Mouse (Mus musculus): ENCODE data around the gene Myh14. TPM values are rescaled to one million over a fixed set of nuclear protein-coding genes. Genes with fewer than 3 reads are reported as not detected.

The Myh14 gene
- polyA plus RNA-seq, 1 experiment from 2014 or later: 20.5 TPM

- no peaks in the 10 kb centered on the region for H3K9me3 ChIP-seq (replicated peaks; ENCODE audit: control insufficient read depth, low read length)
- 0 out of 2 replicates have a peak, but pooled peaks cover 5% of the 10 kb centered on the region for H3K4me1 ChIP-seq (ENCODE audit: control insufficient read depth, insufficient read depth, low read length)
- no peak overlapping the region for H3K4me3 ChIP-seq (replicated peaks; ENCODE audit: low read length)
- H3K27ac ChIP-seq (ENCODE audit: low read length): peak overlapping the region; percentile 87
- WGBS: 63% methylated on average over 5 of the region's 5 CpGs
- H3K27me3 ChIP-seq (ENCODE audit: control insufficient read depth, insufficient read depth, low read length): no peaks in the 10 kb centered on the region
- H3K36me3 ChIP-seq (ENCODE audit: control insufficient read depth, insufficient read depth, low read length): no peaks in the 10 kb centered on the region
- no peak overlapping the region for H3K9ac ChIP-seq (ENCODE audit: low read length)
- no peak for ATAC-seq (ENCODE audit: insufficient read depth, low FRiP score)
- H3K4me2 ChIP-seq (ENCODE audit: low read depth, low read length): no peak overlapping the region
Measured at GRCm38 (mm10) chr7:44663546-44663945, 7.1 kb downstream of the Myh14 start.

DNA sequence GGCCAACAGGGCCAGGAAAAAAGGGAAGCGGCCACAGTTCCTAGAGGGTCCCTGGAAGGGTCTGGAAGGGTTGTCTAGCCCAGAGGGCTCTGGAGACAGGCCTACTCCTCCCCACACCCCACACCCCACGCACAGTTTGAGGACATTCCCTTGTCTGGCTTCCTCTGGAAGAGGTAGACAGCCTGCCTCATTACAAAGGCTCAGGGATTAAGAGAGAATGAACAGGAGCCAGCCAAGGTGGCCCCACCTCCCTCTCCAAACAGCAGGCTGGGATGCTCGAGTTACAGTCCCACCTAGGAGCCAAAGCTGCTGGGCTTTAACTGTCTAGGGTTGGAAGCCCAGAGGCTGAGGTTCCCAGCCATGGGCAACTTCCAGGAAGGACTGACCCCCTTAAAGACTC lies 8.1 kb downstream of the Myh14 start:
- Histone ChIP-seq H3K4me1 (ENCODE audit: control insufficient read depth, insufficient read depth, low read length) (0 out of 2 replicates have a peak, but pooled peaks cover 5% of the 10 kb centered on the region), H3K9ac (ENCODE audit: low read length) (0 out of 2 replicates have a peak overlapping the region, but pooled peaks have one; percentile 8), H3K4me3 (replicated peaks; ENCODE audit: low read length) (no peak overlapping the region), H3K36me3 (ENCODE audit: control insufficient read depth, insufficient read depth, low read length) (no peaks in the 10 kb centered on the region), H3K4me2 (ENCODE audit: low read depth, low read length) (peak overlapping the region; percentile 35; the same call in 1 of the 2 replicates), H3K27me3 (ENCODE audit: control insufficient read depth, insufficient read depth, low read length) (no peaks in the 10 kb centered on the region), H3K27ac (ENCODE audit: low read length) (peak overlapping the region; percentile 87), H3K9me3 (replicated peaks; ENCODE audit: control insufficient read depth, low read length) (no peaks in the 10 kb centered on the region)
- 7% methylated on average over 3 of the region's 3 CpGs for WGBS
- ATAC-seq (ENCODE audit: insufficient read depth, low FRiP score): peak; percentile 23; the same call in 1 of the 2 replicates

- H3K4me1 ChIP-seq (ENCODE audit: control insufficient read depth, insufficient read depth, low read length): 0 out of 2 replicates have a peak, but pooled peaks cover 5% of the 10 kb centered on the region
- peak; percentile 90 for ATAC-seq (ENCODE audit: insufficient read depth, low FRiP score)
- no peaks in the 10 kb centered on the region for H3K27me3 ChIP-seq (ENCODE audit: control insufficient read depth, insufficient read depth, low read length)
- H3K9me3 ChIP-seq (replicated peaks; ENCODE audit: control insufficient read depth, low read length): no peaks in the 10 kb centered on the region
- peak overlapping the region; percentile 87 for H3K27ac ChIP-seq (ENCODE audit: low read length)
- H3K4me3 ChIP-seq (replicated peaks; ENCODE audit: low read length): no peak overlapping the region
- no peaks in the 10 kb centered on the region for H3K36me3 ChIP-seq (ENCODE audit: control insufficient read depth, insufficient read depth, low read length)
- H3K4me2 ChIP-seq (ENCODE audit: low read depth, low read length): peak overlapping the region; percentile 35
- 10% methylated on average over 8 of the region's 8 CpGs for WGBS
- H3K9ac ChIP-seq (ENCODE audit: low read length): 0 out of 2 replicates have a peak overlapping the region, but pooled peaks have one; percentile 8
Measured at GRCm38 (mm10) chr7:44662168-44662567, 8.5 kb downstream of the Myh14 start.

- no peak overlapping the region for H3K9ac ChIP-seq (ENCODE audit: low read length)
- WGBS: 73% methylated on average over 5 of the region's 5 CpGs
- H3K9me3 ChIP-seq (replicated peaks; ENCODE audit: control insufficient read depth, low read length): no peaks in the 10 kb centered on the region
- H3K27me3 ChIP-seq (ENCODE audit: control insufficient read depth, insufficient read depth, low read length): no peaks in the 10 kb centered on the region
- no peak overlapping the region; the same call in 1 of the 2 replicates for H3K27ac ChIP-seq (ENCODE audit: low read length)
- ATAC-seq (ENCODE audit: insufficient read depth, low FRiP score): no peak
- no peak overlapping the region for H3K4me3 ChIP-seq (replicated peaks; ENCODE audit: low read length)
- no peaks in the 10 kb centered on the region for H3K36me3 ChIP-seq (ENCODE audit: control insufficient read depth, insufficient read depth, low read length)
- H3K4me1 ChIP-seq (ENCODE audit: control insufficient read depth, insufficient read depth, low read length): 0 out of 2 replicates have a peak, but pooled peaks cover 5% of the 10 kb centered on the region
- no peak overlapping the region for H3K4me2 ChIP-seq (ENCODE audit: low read depth, low read length)
Measured at GRCm38 (mm10) chr7:44661219-44661618, 9.4 kb downstream of the Myh14 start.

- Histone ChIP-seq H3K36me3 (ENCODE audit: control insufficient read depth, insufficient read depth, low read length) (no peaks in the 10 kb centered on the region), H3K27ac (ENCODE audit: low read length) (0 out of 2 replicates have a peak overlapping the region, but pooled peaks have one; percentile 19), H3K4me2 (ENCODE audit: low read depth, low read length) (no peak overlapping the region), H3K4me3 (replicated peaks; ENCODE audit: low read length) (no peak overlapping the region), H3K9ac (ENCODE audit: low read length) (no peak overlapping the region), H3K27me3 (ENCODE audit: control insufficient read depth, insufficient read depth, low read length) (no peaks in the 10 kb centered on the region), H3K4me1 (ENCODE audit: control insufficient read depth, insufficient read depth, low read length) (no peaks in the 10 kb centered on the region), H3K9me3 (replicated peaks; ENCODE audit: control insufficient read depth, low read length) (no peaks in the 10 kb centered on the region)
- no peak for ATAC-seq (ENCODE audit: insufficient read depth, low FRiP score)
- 16% methylated on average over 8 of the region's 8 CpGs for WGBS
Measured at GRCm38 (mm10) chr7:44655504-44655903, 15.1 kb downstream of the Myh14 start.

- Histone ChIP-seq H3K27ac (ENCODE audit: low read length) (no peak overlapping the region), H3K4me1 (ENCODE audit: control insufficient read depth, insufficient read depth, low read length) (no peaks in the 10 kb centered on the region), H3K4me2 (ENCODE audit: low read depth, low read length) (no peak overlapping the region), H3K36me3 (ENCODE audit: control insufficient read depth, insufficient read depth, low read length) (no peaks in the 10 kb centered on the region), H3K9me3 (replicated peaks; ENCODE audit: control insufficient read depth, low read length) (no peaks in the 10 kb centered on the region), H3K9ac (ENCODE audit: low read length) (no peak overlapping the region), H3K4me3 (replicated peaks; ENCODE audit: low read length) (no peak overlapping the region), H3K27me3 (ENCODE audit: control insufficient read depth, insufficient read depth, low read length) (no peaks in the 10 kb centered on the region)
- ATAC-seq (ENCODE audit: insufficient read depth, low FRiP score): no peak
- 53% methylated on average over 8 of the region's 8 CpGs for WGBS
Measured at GRCm38 (mm10) chr7:44653773-44654172, 16.9 kb downstream of the Myh14 start.

DNA sequence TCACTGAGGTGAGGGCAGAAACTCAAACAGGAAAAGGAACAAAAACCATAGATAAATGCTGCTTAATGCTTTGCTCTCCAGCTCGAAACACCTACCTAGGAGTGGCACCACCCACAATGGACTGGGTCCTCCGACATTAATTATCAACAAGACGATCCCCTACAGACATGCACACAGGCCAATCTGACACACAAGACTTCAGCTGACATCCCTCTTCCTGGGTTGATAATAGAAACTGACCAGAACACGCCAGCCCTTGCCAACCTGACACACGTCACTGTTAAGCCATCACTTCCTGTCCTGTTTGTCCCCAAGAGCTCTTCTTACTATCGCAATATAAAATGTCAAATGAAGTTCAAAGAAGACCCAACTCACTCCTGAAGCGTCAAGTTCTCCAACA lies 19.2 kb downstream of the Myh14 start:
- 70% methylated on average over 7 of the region's 7 CpGs for WGBS
- no peaks in the 10 kb centered on the region for H3K27me3 ChIP-seq (ENCODE audit: control insufficient read depth, insufficient read depth, low read length)
- no peak for ATAC-seq (ENCODE audit: insufficient read depth, low FRiP score)

DNA sequence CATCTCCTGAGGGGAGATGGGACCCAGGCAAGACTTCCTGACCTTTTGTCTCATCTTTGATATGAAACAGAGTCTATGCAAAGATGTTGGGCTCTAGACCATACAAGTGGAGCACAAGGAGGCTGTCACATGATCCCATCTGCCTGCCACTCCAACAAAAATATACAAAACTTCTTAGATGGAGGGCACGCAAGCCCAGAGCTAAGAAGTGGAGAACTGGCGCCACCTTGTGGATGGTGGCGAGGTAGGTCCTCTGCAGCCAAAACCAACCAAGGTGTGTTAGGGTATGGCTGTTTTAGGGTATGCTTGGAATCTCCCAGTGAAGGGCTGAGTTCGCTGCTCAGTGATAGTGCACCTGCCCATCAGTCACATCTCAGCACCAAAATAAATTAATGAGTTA lies 20.7 kb downstream of the Myh14 start:
- H3K9ac ChIP-seq (ENCODE audit: low read length): no peak overlapping the region
- WGBS: 6% methylated on average over 4 of the region's 4 CpGs
- no peaks in the 10 kb centered on the region for H3K9me3 ChIP-seq (replicated peaks; ENCODE audit: control insufficient read depth, low read length)
- no peak overlapping the region for H3K4me3 ChIP-seq (replicated peaks; ENCODE audit: low read length)
- H3K27ac ChIP-seq (ENCODE audit: low read length): no peak overlapping the region
- H3K36me3 ChIP-seq (ENCODE audit: control insufficient read depth, insufficient read depth, low read length): no peaks in the 10 kb centered on the region
- no peaks in the 10 kb centered on the region for H3K4me1 ChIP-seq (ENCODE audit: control insufficient read depth, insufficient read depth, low read length)
- no peak overlapping the region for H3K4me2 ChIP-seq (ENCODE audit: low read depth, low read length)
- no peaks in the 10 kb centered on the region for H3K27me3 ChIP-seq (ENCODE audit: control insufficient read depth, insufficient read depth, low read length)
- ATAC-seq (ENCODE audit: insufficient read depth, low FRiP score): no peak

More for the DNA sequence above, 19.2 kb downstream of the Myh14 start:
- no peak overlapping the region for H3K27ac ChIP-seq (ENCODE audit: low read length)
- no peak overlapping the region for H3K4me3 ChIP-seq (replicated peaks; ENCODE audit: low read length)
- no peaks in the 10 kb centered on the region for H3K4me1 ChIP-seq (ENCODE audit: control insufficient read depth, insufficient read depth, low read length)
- H3K9me3 ChIP-seq (replicated peaks; ENCODE audit: control insufficient read depth, low read length): no peaks in the 10 kb centered on the region
- H3K36me3 ChIP-seq (ENCODE audit: control insufficient read depth, insufficient read depth, low read length): no peaks in the 10 kb centered on the region
- H3K4me2 ChIP-seq (ENCODE audit: low read depth, low read length): no peak overlapping the region
- H3K9ac ChIP-seq (ENCODE audit: low read length): no peak overlapping the region

- Histone ChIP-seq H3K4me2 (ENCODE audit: low read depth, low read length) (no peak overlapping the region), H3K4me1 (ENCODE audit: control insufficient read depth, insufficient read depth, low read length) (no peaks in the 10 kb centered on the region), H3K9me3 (replicated peaks; ENCODE audit: control insufficient read depth, low read length) (no peaks in the 10 kb centered on the region), H3K27me3 (ENCODE audit: control insufficient read depth, insufficient read depth, low read length) (no peaks in the 10 kb centered on the region), H3K9ac (ENCODE audit: low read length) (no peak overlapping the region), H3K27ac (ENCODE audit: low read length) (no peak overlapping the region), H3K36me3 (ENCODE audit: control insufficient read depth, insufficient read depth, low read length) (no peaks in the 10 kb centered on the region), H3K4me3 (replicated peaks; ENCODE audit: low read length) (no peak overlapping the region)
- ATAC-seq (ENCODE audit: insufficient read depth, low FRiP score): no peak
- 64% methylated on average over 8 of the region's 8 CpGs for WGBS
Measured at GRCm38 (mm10) chr7:44649094-44649610, 21.5 kb downstream of the Myh14 start.

All from stomach, embryonic 16.5 days (tissue).